Mouse (Mus musculus): ENCODE measurements around the gene Itpr3. TPM values are rescaled to one million over a fixed set of nuclear protein-coding genes. Genes with fewer than 3 reads are reported as not detected.

The Itpr3 gene
- polyA plus RNA-seq, 1 experiment from 2014 or later: 0.79 TPM

GRCm38 (mm10) chr17:27025951-27026350, 31.2 kb upstream of the Itpr3 start:
- H3K36me3 ChIP-seq: peaks cover 41% of the 10 kb centered on the region
- no peak for ATAC-seq (ENCODE audit: low FRiP score, low read depth)
- no peak overlapping the region for H3K27ac ChIP-seq (replicated peaks)
- no peak overlapping the region for H3K4me3 ChIP-seq
- H3K4me1 ChIP-seq (replicated peaks): peaks cover 16% of the 10 kb centered on the region
- 90% methylated on average over 3 of the region's 3 CpGs for WGBS
- H3K27me3 ChIP-seq: no peaks in the 10 kb centered on the region
- H3K9ac ChIP-seq: no peak overlapping the region
- no peaks in the 10 kb centered on the region for H3K9me3 ChIP-seq
- no peak overlapping the region for H3K4me2 ChIP-seq

- Histone ChIP-seq H3K27me3 (no peaks in the 10 kb centered on the region), H3K4me1 (replicated peaks) (peaks cover 18% of the 10 kb centered on the region), H3K4me2 (peak overlapping the region; percentile 86), H3K4me3 (peak overlapping the region; percentile 67), H3K27ac (replicated peaks) (peak overlapping the region; percentile 84), H3K9ac (peak overlapping the region; percentile 91), H3K9me3 (no peaks in the 10 kb centered on the region), H3K36me3 (peaks cover 26% of the 10 kb centered on the region)
- ATAC-seq (ENCODE audit: low FRiP score, low read depth): peak; percentile 37
- 40% methylated on average over 12 of the region's 12 CpGs for WGBS
These were observed 29.4 kb upstream of the Itpr3 start for GRCm38 (mm10) chr17:27027460-27028283.

DNA sequence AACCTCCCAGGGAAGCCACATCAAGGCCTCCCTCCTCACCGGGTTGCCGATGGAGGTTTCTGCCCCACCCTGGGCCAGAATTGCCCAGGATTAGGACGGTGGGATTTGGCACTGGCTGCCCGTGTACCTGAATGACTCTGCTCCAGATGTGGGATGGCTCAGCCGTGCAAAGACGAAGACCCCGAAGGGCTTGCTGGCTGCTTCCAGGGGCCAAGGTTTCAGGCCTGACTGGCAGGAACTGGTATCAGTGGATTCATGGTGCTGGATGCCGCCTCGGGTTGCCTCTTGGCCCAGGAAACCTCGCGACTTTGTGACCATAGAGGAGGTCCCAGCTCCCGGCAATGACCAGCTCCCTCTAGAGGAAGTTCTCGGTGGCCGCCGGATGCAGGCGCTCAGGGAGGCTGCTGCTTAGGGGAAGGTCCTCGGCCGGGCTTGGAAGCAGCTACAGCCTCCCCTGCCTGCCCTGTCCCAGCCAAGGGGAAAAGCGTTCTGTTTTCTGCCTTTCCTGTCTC, 28.8 kb upstream of the Itpr3 start:
- Histone ChIP-seq H3K4me1 (replicated peaks) (peaks cover 24% of the 10 kb centered on the region), H3K4me3 (peak overlapping the region; percentile 67), H3K9ac (peak overlapping the region; percentile 91), H3K9me3 (no peaks in the 10 kb centered on the region), H3K27ac (replicated peaks) (peak overlapping the region; percentile 84), H3K36me3 (peaks cover 23% of the 10 kb centered on the region), H3K4me2 (peak overlapping the region; percentile 86), H3K27me3 (no peaks in the 10 kb centered on the region)
- WGBS: under 1% methylated on average over 19 of the region's 19 CpGs
- ATAC-seq (ENCODE audit: low FRiP score, low read depth): peak; percentile 77

DNA sequence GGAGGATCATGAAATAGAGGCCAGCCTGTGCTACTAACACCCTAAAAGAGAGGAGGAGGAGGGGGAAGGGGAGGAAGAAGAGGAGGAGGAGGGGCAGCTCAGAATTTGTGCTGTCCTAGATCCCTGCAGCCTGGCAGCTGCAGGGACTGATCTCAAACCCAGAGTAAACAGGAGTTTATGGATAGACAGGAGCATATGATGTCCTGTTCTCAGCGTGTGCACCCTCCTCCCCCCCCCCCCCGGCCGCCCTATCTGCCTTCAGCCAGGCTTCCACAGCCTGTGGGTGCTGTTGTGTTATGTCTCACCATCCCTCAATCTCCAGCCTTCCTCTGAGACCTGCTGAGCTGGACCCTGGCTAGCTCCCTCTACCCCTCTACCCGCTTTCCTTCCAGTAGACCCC, 28.2 kb upstream of the Itpr3 start, which contains the start of gene Bak1:
Gene Bak1 (minus strand): TSS at position 101 of the 400 bp plus-strand sequence.
- 60% methylated on average over 2 of the region's 4 CpGs for WGBS
- Histone ChIP-seq H3K36me3 (peaks cover 18% of the 10 kb centered on the region), H3K4me2 (peak within 1 kb of the TSS; percentile 86), H3K4me1 (replicated peaks) (peaks cover 25% of the 10 kb centered on the region), H3K27ac (replicated peaks) (peak within 1 kb of the TSS; percentile 84), H3K9ac (peak within 1 kb of the TSS; percentile 91), H3K9me3 (no peaks in the 10 kb centered on the region), H3K4me3 (peak within 1 kb of the TSS; percentile 67), H3K27me3 (no peaks in the 10 kb centered on the region)
- 0 out of 2 replicates have a peak, but pooled peaks have one; percentile 1 for ATAC-seq (ENCODE audit: low FRiP score, low read depth)

DNA sequence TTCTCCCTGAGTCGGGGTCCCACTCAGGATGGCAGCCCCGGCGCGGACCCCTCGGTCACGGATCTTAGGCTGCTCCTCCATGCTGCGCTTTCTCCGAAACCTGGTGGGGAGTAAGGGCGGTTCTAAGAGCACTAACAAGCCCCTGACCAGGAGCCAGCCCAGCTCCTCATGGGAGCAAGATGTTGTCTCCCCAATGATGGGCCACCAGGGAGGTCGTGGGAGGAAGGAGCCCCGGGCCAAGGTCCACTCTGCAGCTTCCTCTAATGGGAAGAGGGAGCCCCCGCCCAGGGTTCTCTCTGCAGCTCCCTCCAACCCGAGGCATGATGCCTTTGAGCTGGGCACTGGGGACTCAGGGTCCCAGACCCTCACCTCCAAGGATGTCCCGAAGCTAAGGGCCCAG, 27.7 kb upstream of the Itpr3 start:
- H3K27me3 ChIP-seq: no peaks in the 10 kb centered on the region
- peaks cover 25% of the 10 kb centered on the region for H3K4me1 ChIP-seq (replicated peaks)
- peaks cover 15% of the 10 kb centered on the region for H3K36me3 ChIP-seq
- ATAC-seq (ENCODE audit: low FRiP score, low read depth): no peak
- no peak overlapping the region for H3K4me3 ChIP-seq
- no peak overlapping the region for H3K27ac ChIP-seq (replicated peaks)
- 90% methylated on average over 14 of the region's 14 CpGs for WGBS
- H3K9ac ChIP-seq: no peak overlapping the region
- H3K9me3 ChIP-seq: no peaks in the 10 kb centered on the region
- no peak overlapping the region for H3K4me2 ChIP-seq

- no peak overlapping the region for H3K4me3 ChIP-seq
- H3K9ac ChIP-seq: no peak overlapping the region
- H3K27me3 ChIP-seq: no peaks in the 10 kb centered on the region
- no peaks in the 10 kb centered on the region for H3K9me3 ChIP-seq
- peaks cover 2% of the 10 kb centered on the region; the same call in 1 of the 2 replicates for H3K36me3 ChIP-seq
- 93% methylated on average over 4 of the region's 4 CpGs for whole genome bisulfite sequencing
- H3K4me1 ChIP-seq (replicated peaks): peaks cover 25% of the 10 kb centered on the region
- ATAC-seq (ENCODE audit: low FRiP score, low read depth): no peak
- H3K27ac ChIP-seq (replicated peaks): no peak overlapping the region
- H3K4me2 ChIP-seq: no peak overlapping the region
These were observed 26.2 kb upstream of the Itpr3 start for GRCm38 (mm10) chr17:27030896-27031295.

DNA sequence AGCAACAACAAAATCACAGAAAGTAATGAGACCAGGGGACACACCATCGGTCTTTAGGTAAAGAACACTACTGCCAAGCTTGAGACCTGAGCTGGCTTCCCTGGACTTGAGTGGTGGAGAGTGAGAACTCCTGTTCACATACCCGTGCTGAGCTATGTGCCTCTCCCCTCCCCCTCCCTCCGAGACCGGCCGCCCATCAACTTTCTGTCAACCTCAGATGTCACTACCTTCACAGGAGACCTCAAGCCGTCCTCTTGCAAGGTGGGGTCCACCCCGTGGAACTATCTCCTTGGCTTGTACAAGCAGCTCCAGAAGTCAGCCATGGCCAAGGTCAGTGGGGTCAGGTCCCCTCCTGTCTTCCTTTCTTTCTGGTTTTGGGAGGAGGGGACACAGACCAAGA, 24.8 kb upstream of the Itpr3 start:
- 71% methylated on average over 7 of the region's 7 CpGs for WGBS
- no peaks in the 10 kb centered on the region for H3K36me3 ChIP-seq

GRCm38 (mm10) chr17:27032869-27033268, 24.2 kb upstream of the Itpr3 start:
- H3K4me2 ChIP-seq: peak overlapping the region; percentile 30; the same call in 1 of the 2 replicates
- H3K4me1 ChIP-seq (replicated peaks): peaks cover 12% of the 10 kb centered on the region
- H3K36me3 ChIP-seq: no peaks in the 10 kb centered on the region
- WGBS: 1% methylated on average over 14 of the region's 14 CpGs
- no peak overlapping the region for H3K4me3 ChIP-seq
- no peaks in the 10 kb centered on the region for H3K9me3 ChIP-seq
- H3K9ac ChIP-seq: no peak overlapping the region
- no peaks in the 10 kb centered on the region for H3K27me3 ChIP-seq
- H3K27ac ChIP-seq (replicated peaks): no peak overlapping the region
- 0 out of 2 replicates have a peak, but pooled peaks have one; percentile 25 for ATAC-seq (ENCODE audit: low FRiP score, low read depth)

More for the DNA sequence above, 24.8 kb upstream of the Itpr3 start:
- Histone ChIP-seq H3K4me3 (no peak overlapping the region), H3K4me2 (no peak overlapping the region), H3K9ac (no peak overlapping the region), H3K27ac (replicated peaks) (no peak overlapping the region), H3K4me1 (replicated peaks) (peaks cover 17% of the 10 kb centered on the region), H3K27me3 (no peaks in the 10 kb centered on the region), H3K9me3 (no peaks in the 10 kb centered on the region)
- ATAC-seq (ENCODE audit: low FRiP score, low read depth): no peak

- WGBS: 88% methylated on average over 7 of the region's 7 CpGs
- Histone ChIP-seq H3K36me3 (no peaks in the 10 kb centered on the region), H3K27ac (replicated peaks) (no peak overlapping the region), H3K4me3 (no peak overlapping the region), H3K27me3 (no peaks in the 10 kb centered on the region), H3K9ac (no peak overlapping the region), H3K4me2 (no peak overlapping the region), H3K9me3 (no peaks in the 10 kb centered on the region), H3K4me1 (replicated peaks) (peaks cover 19% of the 10 kb centered on the region)
- no peak for ATAC-seq (ENCODE audit: low FRiP score, low read depth)
These were observed 20.6 kb upstream of the Itpr3 start for GRCm38 (mm10) chr17:27036465-27036864.

DNA sequence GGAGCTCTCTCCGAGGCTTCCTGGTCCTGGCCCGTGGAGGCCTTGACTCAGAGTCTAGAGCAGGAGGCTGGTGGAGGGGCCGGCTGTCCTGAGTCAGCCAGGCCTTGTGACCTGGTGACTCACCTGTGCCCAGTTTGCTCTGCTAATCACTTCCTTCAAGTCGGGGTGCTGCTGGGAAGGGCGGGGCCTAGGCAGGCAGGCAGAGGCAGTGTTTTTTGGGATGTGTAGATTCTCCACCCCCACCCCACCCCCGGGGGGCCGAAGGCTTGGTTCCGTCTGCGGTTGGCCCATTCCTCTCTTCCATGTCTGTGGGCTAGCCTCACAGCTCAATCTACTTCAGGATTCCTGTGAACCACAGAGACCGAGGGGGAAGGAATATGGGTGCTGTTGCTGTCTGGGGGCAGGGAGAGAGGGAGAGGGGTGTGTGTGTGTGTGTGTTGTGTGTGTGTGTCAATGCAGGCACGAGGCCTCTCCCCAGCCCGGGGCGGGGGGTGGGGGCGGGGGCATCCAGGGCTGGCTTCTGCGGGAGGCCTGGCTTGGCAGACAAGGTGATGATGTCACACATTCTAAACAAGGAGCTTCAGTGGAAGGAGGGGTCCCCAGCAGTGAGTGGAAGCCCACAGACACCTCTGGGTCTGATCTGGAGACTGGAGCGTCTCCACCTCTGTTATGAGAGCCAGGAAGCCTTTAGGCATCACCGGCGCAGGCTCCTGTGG, 18.6 kb upstream of the Itpr3 start:
- ATAC-seq (ENCODE audit: low FRiP score, low read depth): no peak
- H3K4me1 ChIP-seq (replicated peaks): peaks cover 11% of the 10 kb centered on the region
- no peak overlapping the region for H3K4me2 ChIP-seq
- H3K4me3 ChIP-seq: no peak overlapping the region
- H3K27ac ChIP-seq (replicated peaks): no peak overlapping the region
- H3K9ac ChIP-seq: no peak overlapping the region
- H3K36me3 ChIP-seq: no peaks in the 10 kb centered on the region
- WGBS: 44% methylated on average over 16 of the region's 18 CpGs
- H3K27me3 ChIP-seq: no peaks in the 10 kb centered on the region
- H3K9me3 ChIP-seq: no peaks in the 10 kb centered on the region

GRCm38 (mm10) chr17:27039432-27040102, 17.5 kb upstream of the Itpr3 start:
- ATAC-seq (ENCODE audit: low FRiP score, low read depth): no peak
- H3K4me1 ChIP-seq (replicated peaks): peaks cover 11% of the 10 kb centered on the region
- H3K9me3 ChIP-seq: no peaks in the 10 kb centered on the region
- H3K4me2 ChIP-seq: no peak overlapping the region
- no peak overlapping the region for H3K27ac ChIP-seq (replicated peaks)
- H3K9ac ChIP-seq: no peak overlapping the region
- no peak overlapping the region for H3K4me3 ChIP-seq
- 71% methylated on average over 10 of the region's 10 CpGs for WGBS
- no peaks in the 10 kb centered on the region for H3K27me3 ChIP-seq
- no peaks in the 10 kb centered on the region for H3K36me3 ChIP-seq
